Mouse (Mus musculus) cerebellum, adult 11 months (tissue): ENCODE data around the gene Hoxb6.

Source experiments
- DNase-seq: peaks from one replicate; pipeline ENCODE4 v3.0.0; 2022

The Hoxb6 gene

DNA sequence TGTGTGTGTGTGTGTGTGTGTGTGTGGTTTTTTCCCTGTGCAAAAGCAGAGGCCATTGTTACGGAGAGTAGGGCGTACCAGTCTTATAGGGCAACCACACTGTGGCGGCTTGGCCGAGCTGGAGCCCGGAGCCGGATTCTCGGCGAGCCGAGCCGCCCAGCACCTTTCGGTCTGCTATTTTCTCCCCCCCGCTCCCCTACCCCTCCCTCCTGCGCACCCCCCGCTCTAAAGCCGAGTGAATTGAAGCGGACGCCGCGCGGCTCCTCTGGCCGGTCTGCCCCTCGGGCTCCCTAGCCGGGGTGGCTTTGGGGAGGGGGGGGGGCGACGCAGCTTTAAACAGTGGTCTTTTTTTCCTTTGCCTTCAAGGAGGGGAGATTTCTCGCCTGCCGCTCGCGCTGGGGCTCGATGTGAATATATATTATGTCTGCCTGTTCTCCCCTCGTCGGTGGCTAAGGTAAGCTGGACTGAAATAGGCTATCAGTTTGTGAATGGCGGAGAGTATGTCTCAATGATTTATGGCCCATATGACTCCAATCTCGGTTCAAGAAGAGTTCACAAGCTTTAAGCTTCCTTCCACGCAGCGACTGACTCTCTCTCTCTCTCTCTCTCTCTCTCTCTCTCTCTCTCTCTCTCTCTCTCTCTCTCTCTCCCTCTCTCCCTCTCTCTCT lies 48.6 kb downstream of the Hoxb6 start:
- DNase-seq: no peak

DNA sequence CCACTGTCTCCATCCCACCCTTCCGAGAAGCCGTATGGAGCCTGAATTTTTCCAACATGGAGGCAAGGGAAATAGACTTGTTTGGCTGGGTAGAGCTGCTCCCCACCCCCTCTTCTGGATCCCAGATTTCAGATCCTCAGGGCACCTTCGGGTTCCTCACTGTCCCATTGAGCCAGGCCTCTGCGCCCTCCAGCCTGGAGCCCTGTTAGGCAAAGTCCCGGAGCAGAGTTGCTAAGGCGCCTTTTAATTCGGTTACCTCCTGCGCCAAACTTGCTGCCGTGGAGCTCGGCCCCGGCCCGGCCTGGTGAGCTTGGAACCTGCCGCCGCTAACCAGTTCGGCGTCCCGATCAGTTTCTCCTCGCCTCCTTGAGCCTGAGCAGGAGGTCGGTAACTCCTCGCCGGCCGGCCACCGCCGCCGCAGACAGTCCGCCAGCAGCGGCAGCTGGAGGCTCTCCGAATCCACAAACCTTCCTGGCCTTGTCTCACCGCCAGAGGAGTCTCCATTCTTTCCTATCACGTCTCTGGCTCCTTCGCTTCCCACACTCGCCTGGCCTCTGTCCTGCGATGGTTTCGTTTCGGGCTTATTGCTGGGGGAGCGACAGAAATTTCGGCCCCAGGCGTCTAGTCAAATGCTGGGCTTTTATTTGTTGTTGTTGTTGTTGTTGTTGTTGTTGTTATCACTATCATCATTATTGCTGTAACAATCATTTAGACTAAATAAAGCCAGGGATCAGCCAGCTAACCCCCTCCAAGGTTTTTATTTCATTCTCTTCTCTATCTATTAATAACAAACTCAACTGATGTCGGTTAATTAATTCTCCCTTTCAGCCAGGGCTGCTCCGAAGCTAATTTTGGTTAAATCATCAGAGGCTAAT lies 49.7 kb downstream of the Hoxb6 start:
- DNase-seq: no peak

DNA sequence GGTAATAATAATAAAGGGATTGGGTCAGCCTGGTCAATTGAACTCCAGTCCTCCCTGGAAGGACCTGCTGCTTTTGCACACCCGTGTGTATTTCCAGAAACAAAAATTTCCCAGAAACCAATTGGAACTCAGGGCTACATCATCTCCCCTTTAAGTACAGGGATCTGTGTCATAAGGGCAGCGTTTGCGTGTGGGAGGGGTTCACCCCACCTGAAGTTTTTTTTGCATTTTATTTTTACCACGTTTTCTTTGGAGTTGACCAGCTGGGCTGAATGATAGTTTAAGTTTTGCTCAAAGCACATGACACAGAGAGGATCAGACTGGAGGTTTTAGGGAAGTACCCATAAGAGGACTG lies 50.3 kb downstream of the Hoxb6 start:
- DNase-seq: no peak

DNA sequence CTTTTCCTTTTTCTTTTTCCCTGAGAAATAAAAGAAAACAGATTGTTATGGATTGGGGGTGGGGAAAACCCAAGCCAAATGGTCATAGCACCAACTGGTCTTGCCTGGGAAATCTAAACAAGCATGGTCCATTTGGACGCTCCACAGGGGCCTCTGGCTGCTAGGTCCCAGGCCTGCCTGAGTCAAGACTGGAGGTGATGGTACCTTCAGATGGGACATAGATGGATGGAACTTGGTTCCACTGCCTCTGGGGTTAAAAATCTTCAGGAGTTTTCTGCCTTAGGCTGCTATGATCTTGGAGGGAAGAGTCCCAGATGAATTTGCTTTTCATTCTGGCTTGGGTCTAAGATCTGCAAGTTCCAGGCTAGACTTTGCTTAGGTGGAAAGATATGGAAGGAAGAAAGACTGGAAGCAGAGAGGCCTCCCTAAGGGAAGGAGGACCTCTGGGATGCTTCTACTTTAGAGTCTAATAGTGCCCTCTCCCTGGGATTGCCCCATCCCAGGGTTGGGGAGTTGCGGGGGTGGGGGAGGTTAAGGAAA lies 51.0 kb downstream of the Hoxb6 start:
- DNase-seq: no peak

DNA sequence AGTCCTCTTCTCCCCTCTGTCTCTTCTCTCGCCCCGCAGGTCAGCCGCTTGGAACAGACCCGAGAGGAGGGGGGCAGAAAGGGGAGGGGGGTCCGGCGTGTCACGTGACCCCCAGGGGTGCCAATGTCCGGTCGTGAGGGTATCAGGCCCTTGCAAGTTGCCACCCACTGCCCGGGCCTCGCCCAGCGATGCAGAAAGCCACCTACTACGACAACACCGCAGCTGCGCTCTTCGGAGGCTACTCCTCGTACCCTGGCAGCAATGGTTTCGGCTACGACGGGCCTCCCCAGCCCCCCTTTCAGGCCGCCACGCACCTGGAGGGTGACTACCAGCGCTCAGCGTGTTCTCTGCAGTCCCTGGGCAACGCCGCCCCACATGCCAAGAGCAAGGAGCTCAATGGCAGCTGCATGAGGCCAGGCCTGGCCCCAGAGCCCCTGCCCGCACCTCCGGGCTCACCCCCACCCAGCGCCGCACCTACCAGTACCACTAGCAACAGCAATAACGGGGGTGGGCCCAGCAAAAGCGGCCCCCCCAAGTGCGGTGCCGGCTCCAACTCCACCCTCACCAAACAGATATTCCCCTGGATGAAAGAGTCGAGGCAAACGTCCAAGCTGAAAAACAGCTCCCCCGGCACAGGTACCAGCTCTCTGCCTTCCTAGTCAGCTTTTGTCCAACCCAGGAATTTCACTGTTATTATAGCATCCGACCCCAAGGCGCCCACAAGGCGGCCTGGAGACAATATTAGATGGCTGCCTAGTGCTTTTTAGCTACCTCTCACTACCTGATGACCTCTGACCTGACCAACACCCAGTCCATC lies 52.0 kb downstream of the Hoxb6 start:
- DNase-seq: no peak

DNA sequence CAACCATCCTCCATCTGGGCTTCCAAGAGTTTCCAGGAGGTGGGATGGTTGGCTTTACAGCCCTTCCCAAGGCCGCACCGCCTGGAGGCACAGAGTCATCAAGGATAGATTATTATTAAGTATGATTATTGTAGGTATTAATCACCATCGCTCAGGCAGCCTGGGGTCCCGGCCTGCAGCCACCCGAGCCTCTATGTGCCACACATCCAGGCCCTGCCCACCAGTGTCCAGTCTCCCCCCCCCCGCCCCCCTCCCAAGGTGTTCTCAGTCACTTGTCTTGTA lies 52.5 kb downstream of the Hoxb6 start:
- no peak for DNase-seq

DNA sequence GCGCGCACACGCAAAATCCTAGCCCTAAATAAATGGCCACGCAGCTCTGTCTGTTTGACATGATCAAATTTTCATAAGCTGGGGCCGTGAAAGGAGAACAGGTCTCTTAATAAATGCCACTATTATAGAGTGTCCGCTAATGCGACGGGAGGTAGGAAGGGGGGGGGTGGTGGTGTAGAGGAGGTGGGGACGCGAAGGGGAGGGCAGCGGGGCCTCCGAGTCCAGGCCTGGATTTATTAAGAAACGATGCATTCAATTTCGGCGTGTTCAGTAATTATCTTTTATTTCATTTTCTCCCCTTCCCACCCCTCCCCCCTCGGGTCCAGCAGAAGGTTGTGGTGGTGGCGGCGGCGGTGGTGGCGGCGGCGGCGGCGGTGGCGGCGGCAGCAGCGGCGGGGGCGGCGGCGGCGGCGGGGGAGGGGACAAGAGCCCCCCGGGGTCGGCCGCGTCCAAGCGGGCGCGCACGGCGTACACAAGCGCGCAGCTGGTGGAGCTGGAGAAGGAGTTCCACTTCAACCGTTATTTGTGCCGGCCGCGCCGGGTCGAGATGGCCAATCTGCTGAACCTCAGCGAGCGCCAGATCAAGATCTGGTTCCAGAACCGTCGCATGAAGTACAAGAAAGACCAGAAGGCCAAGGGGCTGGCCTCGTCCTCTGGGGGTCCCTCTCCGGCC lies 53.1 kb downstream of the Hoxb6 start:
- no peak for DNase-seq

DNA sequence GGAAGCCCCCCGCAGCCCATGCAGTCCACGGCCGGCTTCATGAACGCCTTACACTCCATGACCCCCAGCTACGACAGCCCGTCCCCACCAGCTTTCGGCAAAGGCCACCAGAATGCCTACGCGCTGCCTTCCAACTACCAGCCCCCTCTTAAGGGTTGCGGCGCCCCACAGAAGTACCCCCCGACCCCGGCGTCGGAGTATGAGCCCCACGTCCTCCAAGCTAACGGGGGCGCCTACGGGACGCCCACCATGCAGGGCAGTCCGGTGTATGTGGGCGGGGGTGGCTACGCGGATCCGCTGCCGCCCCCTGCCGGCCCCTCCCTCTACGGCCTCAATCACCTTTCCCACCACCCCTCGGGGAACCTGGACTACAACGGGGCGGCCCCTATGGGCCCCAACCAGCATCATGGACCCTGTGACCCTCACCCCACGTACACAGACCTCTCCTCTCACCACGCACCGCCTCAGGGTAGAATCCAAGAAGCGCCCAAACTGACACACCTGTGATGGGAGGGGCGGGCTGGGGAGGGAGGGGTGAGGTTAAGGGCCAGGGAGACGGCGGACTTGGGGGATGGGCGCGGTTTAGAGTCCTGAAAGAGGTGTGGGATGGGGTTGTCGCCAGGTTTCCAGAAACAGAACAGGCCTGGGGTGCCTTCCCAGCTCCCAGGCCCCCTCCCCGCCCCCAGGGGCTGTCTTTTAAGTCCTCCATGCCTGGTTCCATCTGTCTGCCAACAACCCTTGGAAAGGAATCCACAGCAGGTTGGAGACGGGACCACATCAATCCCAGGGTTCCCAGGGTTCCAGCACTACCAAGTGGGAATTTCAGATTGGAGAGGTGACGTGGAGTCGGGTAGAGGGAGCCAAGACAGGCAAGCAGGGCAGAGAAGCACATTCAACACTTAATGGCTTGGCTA lies 53.9 kb downstream of the Hoxb6 start:
- DNase-seq: no peak

DNA sequence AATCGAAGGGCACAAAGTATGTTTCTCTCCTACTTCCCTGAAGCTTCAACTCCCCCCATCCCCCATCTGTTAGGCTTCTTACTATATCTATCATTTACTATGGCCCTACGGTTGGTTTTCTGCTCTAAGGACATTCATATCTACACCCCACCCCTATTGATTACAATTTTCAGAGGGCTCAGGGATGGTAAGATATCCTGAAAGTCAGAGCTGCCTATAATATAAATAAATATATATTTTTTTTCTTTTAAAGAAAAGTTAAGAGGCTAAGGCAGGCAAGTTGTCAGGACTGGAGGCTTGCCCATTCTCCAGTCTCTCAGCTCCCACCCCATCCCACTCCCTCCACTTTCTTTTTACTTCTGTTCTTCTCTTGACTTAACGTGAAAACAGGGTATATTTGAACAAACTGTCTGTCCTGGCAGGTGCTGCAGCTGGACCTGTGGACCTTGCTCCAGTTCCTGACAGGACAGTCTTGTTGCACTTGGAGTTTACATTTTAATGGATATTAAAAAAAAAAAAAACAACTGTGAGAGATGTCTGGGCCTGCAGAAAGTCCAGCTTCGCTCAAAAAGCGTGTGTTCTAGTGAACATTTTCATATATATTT lies 54.7 kb downstream of the Hoxb6 start:
- DNase-seq: no peak

DNA sequence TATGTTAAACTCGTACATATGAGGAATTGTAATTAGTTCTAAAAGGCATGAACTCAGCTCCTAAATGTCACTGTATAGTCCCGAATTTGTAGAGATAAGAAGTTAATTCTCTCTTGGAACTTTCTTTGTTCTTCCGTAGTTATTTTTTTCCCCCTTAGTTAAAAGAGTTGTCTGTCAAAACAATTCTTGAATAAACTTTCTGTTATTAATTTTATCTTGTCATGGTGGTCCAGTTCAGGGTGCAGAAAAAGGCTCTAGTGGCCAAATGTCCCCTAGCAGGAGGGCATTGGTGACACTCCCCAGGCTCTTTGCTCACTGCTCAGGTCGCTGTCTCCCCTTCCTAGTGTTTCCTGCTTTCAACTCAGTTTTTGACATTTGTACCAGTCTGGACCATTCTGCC lies 55.4 kb downstream of the Hoxb6 start:
- no peak for DNase-seq

DNA sequence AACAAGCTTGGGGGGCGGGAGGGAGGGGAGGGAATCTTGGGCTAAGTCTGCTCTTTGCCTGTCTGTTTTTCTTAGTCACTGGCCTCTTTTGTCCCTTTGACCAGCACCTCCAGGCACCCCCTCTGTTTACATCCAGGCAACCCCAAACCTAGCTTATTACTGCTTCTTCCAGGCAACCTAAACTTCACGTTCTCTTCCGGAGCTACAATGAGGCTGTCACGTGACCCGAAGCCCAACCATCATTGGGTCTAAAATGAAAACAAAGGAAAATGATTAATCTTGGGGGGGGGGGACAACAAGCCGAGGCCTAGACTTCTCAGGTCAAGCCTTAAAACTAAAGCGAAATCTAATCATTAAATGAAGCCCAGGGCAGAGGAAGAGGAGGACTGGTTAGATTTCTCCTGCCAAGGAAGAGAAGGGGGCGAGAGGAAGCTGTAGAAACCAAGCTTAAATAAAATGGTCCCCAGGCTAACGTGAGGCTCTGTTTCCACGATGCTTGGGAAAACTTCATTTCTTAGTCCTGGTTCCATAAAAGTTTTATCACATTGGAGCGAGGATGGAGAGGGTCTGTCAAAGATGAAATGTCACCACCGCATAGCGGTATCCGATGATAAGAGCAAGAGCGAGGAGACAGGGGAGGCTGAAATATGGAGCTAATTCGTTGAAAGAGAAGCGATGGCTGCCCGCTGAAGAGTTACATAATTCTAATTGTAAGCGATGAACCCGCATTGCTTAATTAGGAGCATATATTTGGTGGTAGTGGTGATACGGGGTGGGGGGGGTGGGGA lies 56.1 kb downstream of the Hoxb6 start:
- no peak for DNase-seq

DNA sequence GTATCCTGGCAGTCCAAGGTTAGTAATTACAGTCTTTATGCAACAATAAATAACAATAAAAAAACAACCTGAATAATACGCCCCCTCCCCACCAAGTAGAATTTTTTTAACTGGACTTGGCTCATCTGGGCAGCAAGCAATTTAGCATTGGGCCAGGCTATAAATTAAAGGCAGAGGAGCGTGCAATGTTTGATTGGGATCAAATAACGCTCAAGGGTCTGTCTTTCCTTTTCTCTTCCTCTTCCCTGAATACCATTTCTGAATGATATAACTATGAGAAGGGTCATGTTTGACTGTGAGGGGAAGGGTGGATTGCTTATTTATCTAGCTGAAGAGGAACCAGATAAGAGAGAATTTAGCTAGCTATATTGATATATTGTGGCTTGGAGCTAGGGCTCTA lies 56.7 kb downstream of the Hoxb6 start:
- no peak for DNase-seq

DNA sequence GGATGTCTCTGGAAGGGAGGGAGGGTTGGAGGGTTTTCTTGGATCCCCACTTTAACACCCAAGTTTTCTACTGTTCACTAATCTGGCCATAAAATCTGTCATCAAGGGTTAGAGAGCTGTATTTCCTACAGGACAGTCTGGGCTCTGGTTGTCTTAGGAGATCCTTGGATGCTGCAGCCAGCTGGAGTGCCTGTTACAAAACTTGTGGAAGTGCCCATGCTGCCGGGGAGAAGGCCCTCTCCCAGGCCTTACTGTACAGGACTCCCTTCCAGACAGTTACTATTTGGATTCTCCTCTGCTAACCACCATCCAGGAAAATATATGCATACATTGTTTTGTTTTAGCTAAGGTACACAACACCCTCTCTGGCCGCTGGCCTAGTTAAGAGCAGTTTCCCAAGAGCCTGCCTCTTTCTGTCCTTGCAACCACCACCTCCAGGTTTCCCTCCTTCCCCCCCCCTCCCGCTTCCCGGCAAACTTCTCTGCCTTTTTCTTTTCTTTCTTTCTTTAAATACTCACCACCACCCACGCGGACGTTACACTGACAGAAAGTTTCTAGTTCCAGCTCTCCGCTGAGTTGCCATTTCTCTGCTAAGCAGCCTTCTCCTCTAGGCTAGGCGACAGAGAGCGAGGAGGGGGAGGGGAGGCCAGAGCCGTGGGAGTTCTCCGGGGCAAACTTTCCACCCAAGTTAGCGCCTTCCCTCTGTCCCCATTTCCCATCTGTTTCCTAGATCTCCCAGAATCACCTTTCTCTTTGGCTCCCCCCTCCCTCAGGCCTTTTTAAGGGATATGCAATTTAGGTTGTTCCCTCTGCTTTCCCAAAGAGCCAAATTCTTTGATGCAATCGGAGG lies 57.4 kb downstream of the Hoxb6 start:
- no peak for DNase-seq

DNA sequence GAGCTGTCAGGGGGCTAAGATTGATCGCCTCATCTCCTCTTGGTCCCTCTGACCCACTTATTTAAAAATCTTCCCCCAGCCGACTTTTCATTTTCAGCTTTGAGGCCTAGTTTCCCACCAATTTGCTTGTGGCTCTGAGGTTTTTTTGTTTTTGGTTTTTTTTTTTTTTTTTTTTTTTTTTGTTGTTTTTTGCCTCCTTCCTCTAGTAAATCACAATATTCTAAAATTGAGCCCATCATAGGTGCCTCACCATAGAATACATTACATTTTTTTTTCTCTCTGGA lies 58.0 kb downstream of the Hoxb6 start, which contains the start of gene Hoxb2:
Hoxb2 (plus strand) TSS at position 185 of the 284 bp plus-strand sequence.
- DNase-seq: no peak

DNA sequence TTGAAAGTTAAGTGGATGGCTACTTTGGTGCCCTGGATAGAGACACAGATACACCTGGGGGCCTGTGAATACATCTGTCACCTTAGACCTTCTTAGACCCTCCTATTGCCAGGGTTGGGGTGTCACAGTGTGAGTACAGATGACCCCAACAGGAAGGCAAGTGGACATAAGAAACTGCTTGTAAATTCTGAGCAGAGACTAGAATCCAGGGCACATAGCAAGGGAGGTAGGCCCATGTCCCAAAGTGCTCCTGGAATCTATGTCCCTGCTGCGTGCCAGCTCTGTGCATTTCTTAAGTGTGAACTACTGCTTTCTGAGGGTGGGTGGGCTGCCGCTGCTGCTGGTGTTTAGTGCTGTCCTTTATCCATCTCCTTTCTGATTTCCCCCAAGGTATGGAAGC lies 58.5 kb downstream of the Hoxb6 start:
- no peak for DNase-seq
